Mouse (Mus musculus): ENCODE results near the gene Hoxb7.

- no peak for TF ChIP-seq CHD2 (IDR thresholded peaks at IDR 0.05; ENCODE audit: low read depth, low read length)
- TF ChIP-seq MAFK (IDR thresholded peaks at IDR 0.05; ENCODE audit: insufficient read depth, low read depth, low read length) = no peak
- TF ChIP-seq ZC3H11A (IDR thresholded peaks at IDR 0.05; ENCODE audit: borderline replicate concordance, low read depth, low read length) = no peak
- no peak for TF ChIP-seq ZNF384 (IDR thresholded peaks at IDR 0.05; ENCODE audit: low read depth, low read length)
Observed at GRCm38 (mm10) chr11:96311097-96311496, 24.7 kb downstream of the Hoxb7 start.
